Mouse (Mus musculus): ENCODE measurements around the gene Rce1.

Rce1 gene

GRCm38 (mm10) chr19:4625179-4625828, at the start of gene Rce1:
TSS of gene Rce1 (minus strand) at chr19:4625641.
- Histone ChIP-seq H3K27me3 (ENCODE audit: insufficient read depth, low read length) (no peaks in the 10 kb centered on the region), H3K4me3 (replicated peaks; ENCODE audit: low read length) (peak within 1 kb of the TSS; percentile 94), H3K9me3 (ENCODE audit: low read length) (no peaks in the 10 kb centered on the region), H3K4me1 (replicated peaks; ENCODE audit: low read depth, low read length) (peaks cover 60% of the 10 kb centered on the region), H3K36me3 (ENCODE audit: insufficient read depth, low read length) (peaks cover 45% of the 10 kb centered on the region)
- no peak for TF ChIP-seq CTCF (conservative IDR thresholded peaks at IDR 0.05; ENCODE audit: low read length)
- no peak for TF ChIP-seq NANOG (IDR thresholded peaks at IDR 0.05; ENCODE audit: borderline replicate concordance, low read length)
- TF ChIP-seq POU5F1 (IDR thresholded peaks at IDR 0.05; ENCODE audit: borderline replicate concordance, low read length): no peak

- TF ChIP-seq NANOG (IDR thresholded peaks at IDR 0.05; ENCODE audit: borderline replicate concordance, low read length) (no peak), POU5F1 (IDR thresholded peaks at IDR 0.05; ENCODE audit: borderline replicate concordance, low read length) (no peak), CTCF (conservative IDR thresholded peaks at IDR 0.05; ENCODE audit: low read length) (no peak)
- Histone ChIP-seq H3K27me3 (ENCODE audit: insufficient read depth, low read length) (peaks cover 3% of the 10 kb centered on the region; the same call in 1 of the 2 replicates), H3K9me3 (ENCODE audit: low read length) (no peaks in the 10 kb centered on the region), H3K4me3 (replicated peaks; ENCODE audit: low read length) (no peak overlapping the region), H3K4me1 (replicated peaks; ENCODE audit: low read depth, low read length) (no peaks in the 10 kb centered on the region), H3K36me3 (ENCODE audit: insufficient read depth, low read length) (no peaks in the 10 kb centered on the region)
These were observed 47.0 kb upstream of the Rce1 start for GRCm38 (mm10) chr19:4672401-4672800.

GRCm38 (mm10) chr19:4670776-4671175, 45.3 kb upstream of the Rce1 start:
- peaks cover 3% of the 10 kb centered on the region; the same call in 1 of the 2 replicates for H3K27me3 ChIP-seq (ENCODE audit: insufficient read depth, low read length)
- H3K36me3 ChIP-seq (ENCODE audit: insufficient read depth, low read length): no peaks in the 10 kb centered on the region
- H3K4me3 ChIP-seq (replicated peaks; ENCODE audit: low read length): no peak overlapping the region
- TF ChIP-seq CTCF (conservative IDR thresholded peaks at IDR 0.05; ENCODE audit: low read length): no peak
- no peak for TF ChIP-seq NANOG (IDR thresholded peaks at IDR 0.05; ENCODE audit: borderline replicate concordance, low read length)
- TF ChIP-seq POU5F1 (IDR thresholded peaks at IDR 0.05; ENCODE audit: borderline replicate concordance, low read length): no peak
- no peaks in the 10 kb centered on the region for H3K4me1 ChIP-seq (replicated peaks; ENCODE audit: low read depth, low read length)
- H3K9me3 ChIP-seq (ENCODE audit: low read length): no peaks in the 10 kb centered on the region

- Histone ChIP-seq H3K4me1 (replicated peaks; ENCODE audit: low read depth, low read length) (no peaks in the 10 kb centered on the region), H3K9me3 (ENCODE audit: low read length) (no peaks in the 10 kb centered on the region)
- TF ChIP-seq NANOG (IDR thresholded peaks at IDR 0.05; ENCODE audit: borderline replicate concordance, low read length) (no peak), POU5F1 (IDR thresholded peaks at IDR 0.05; ENCODE audit: borderline replicate concordance, low read length) (no peak), CTCF (conservative IDR thresholded peaks at IDR 0.05; ENCODE audit: low read length) (no peak)
These were observed 41.4 kb upstream of the Rce1 start for GRCm38 (mm10) chr19:4666815-4667214.

GRCm38 (mm10) chr19:4658156-4658555, 32.7 kb upstream of the Rce1 start:
- Histone ChIP-seq H3K9me3 (ENCODE audit: low read length) (no peaks in the 10 kb centered on the region), H3K27me3 (ENCODE audit: insufficient read depth, low read length) (no peaks in the 10 kb centered on the region), H3K4me3 (replicated peaks; ENCODE audit: low read length) (no peak overlapping the region), H3K4me1 (replicated peaks; ENCODE audit: low read depth, low read length) (no peaks in the 10 kb centered on the region; the same call in 1 of the 2 replicates), H3K36me3 (ENCODE audit: insufficient read depth, low read length) (no peaks in the 10 kb centered on the region)
- no peak for TF ChIP-seq NANOG (IDR thresholded peaks at IDR 0.05; ENCODE audit: borderline replicate concordance, low read length)
- no peak for TF ChIP-seq CTCF (conservative IDR thresholded peaks at IDR 0.05; ENCODE audit: low read length)
- no peak for TF ChIP-seq POU5F1 (IDR thresholded peaks at IDR 0.05; ENCODE audit: borderline replicate concordance, low read length)

More at GRCm38 (mm10) chr19:4666815-4667214, 41.4 kb upstream of the Rce1 start:
- H3K27me3 ChIP-seq (ENCODE audit: insufficient read depth, low read length): no peaks in the 10 kb centered on the region; the same call in 1 of the 2 replicates
- H3K36me3 ChIP-seq (ENCODE audit: insufficient read depth, low read length): no peaks in the 10 kb centered on the region
- H3K4me3 ChIP-seq (replicated peaks; ENCODE audit: low read length): no peak overlapping the region

GRCm38 (mm10) chr19:4646917-4647492, 21.6 kb upstream of the Rce1 start:
- Histone ChIP-seq H3K27me3 (ENCODE audit: insufficient read depth, low read length) (peaks cover 8% of the 10 kb centered on the region; the same call in 1 of the 2 replicates), H3K4me1 (replicated peaks; ENCODE audit: low read depth, low read length) (no peaks in the 10 kb centered on the region), H3K36me3 (ENCODE audit: insufficient read depth, low read length) (no peaks in the 10 kb centered on the region), H3K4me3 (replicated peaks; ENCODE audit: low read length) (no peak overlapping the region), H3K9me3 (ENCODE audit: low read length) (no peaks in the 10 kb centered on the region)
- no peak for TF ChIP-seq POU5F1 (IDR thresholded peaks at IDR 0.05; ENCODE audit: borderline replicate concordance, low read length)
- no peak for TF ChIP-seq NANOG (IDR thresholded peaks at IDR 0.05; ENCODE audit: borderline replicate concordance, low read length)
- no peak for TF ChIP-seq CTCF (conservative IDR thresholded peaks at IDR 0.05; ENCODE audit: low read length)

GRCm38 (mm10) chr19:4644271-4644670, 18.8 kb upstream of the Rce1 start:
- Histone ChIP-seq H3K36me3 (ENCODE audit: insufficient read depth, low read length) (no peaks in the 10 kb centered on the region), H3K27me3 (ENCODE audit: insufficient read depth, low read length) (peaks cover 8% of the 10 kb centered on the region; the same call in 1 of the 2 replicates)

GRCm38 (mm10) chr19:4635986-4636385, 10.5 kb upstream of the Rce1 start:
- H3K27me3 ChIP-seq (ENCODE audit: insufficient read depth, low read length): peaks cover 20% of the 10 kb centered on the region
- H3K4me1 ChIP-seq (replicated peaks; ENCODE audit: low read depth, low read length): no peaks in the 10 kb centered on the region
- H3K4me3 ChIP-seq (replicated peaks; ENCODE audit: low read length): no peak overlapping the region
- no peaks in the 10 kb centered on the region for H3K36me3 ChIP-seq (ENCODE audit: insufficient read depth, low read length)
- H3K9me3 ChIP-seq (ENCODE audit: low read length): no peaks in the 10 kb centered on the region
- TF ChIP-seq NANOG (IDR thresholded peaks at IDR 0.05; ENCODE audit: borderline replicate concordance, low read length): no peak
- no peak for TF ChIP-seq CTCF (conservative IDR thresholded peaks at IDR 0.05; ENCODE audit: low read length)
- no peak for TF ChIP-seq POU5F1 (IDR thresholded peaks at IDR 0.05; ENCODE audit: borderline replicate concordance, low read length)

More at GRCm38 (mm10) chr19:4644271-4644670, 18.8 kb upstream of the Rce1 start:
- Histone ChIP-seq H3K9me3 (ENCODE audit: low read length) (no peaks in the 10 kb centered on the region), H3K4me3 (replicated peaks; ENCODE audit: low read length) (no peak overlapping the region), H3K4me1 (replicated peaks; ENCODE audit: low read depth, low read length) (no peaks in the 10 kb centered on the region)
- TF ChIP-seq NANOG (IDR thresholded peaks at IDR 0.05; ENCODE audit: borderline replicate concordance, low read length) (no peak), CTCF (conservative IDR thresholded peaks at IDR 0.05; ENCODE audit: low read length) (peak; percentile 52)

Measured in E14TG2a.4 (cell line).